Mouse (Mus musculus): Measurements from ENCODE around the gene Med28.
A peak's percentile ranks its signal among the peaks of the same experiment; 100 is the strongest.

Med28 gene

GRCm38 (mm10) chr5:45519960-45520808 lies at the start of gene Med28:
Med28 (plus strand) TSS chr5:45520229.
- peak; percentile 93 to 96 for DNase-seq (ENCODE audit: low spot score in 2 of 2)

GRCm38 (mm10) chr5:45472880-45473450 lies 47.1 kb upstream of the Med28 start:
- no peak for DNase-seq (ENCODE audit: low spot score in 2 of 2)

GRCm38 (mm10) chr5:45473521-45473920 lies 46.5 kb upstream of the Med28 start:
- DNase-seq (ENCODE audit: low spot score in 2 of 2): no peak

GRCm38 (mm10) chr5:45474215-45474614 lies 45.8 kb upstream of the Med28 start:
- no peak for DNase-seq (ENCODE audit: low spot score in 2 of 2)

GRCm38 (mm10) chr5:45474758-45475157 lies 45.3 kb upstream of the Med28 start:
- DNase-seq (ENCODE audit: low spot score in 2 of 2): no peak

- no peak for DNase-seq (ENCODE audit: low spot score in 2 of 2)
Measured at GRCm38 (mm10) chr5:45475771-45476170, 44.3 kb upstream of the Med28 start.

GRCm38 (mm10) chr5:45476288-45476687 lies 43.7 kb upstream of the Med28 start:
- no peak for DNase-seq (ENCODE audit: low spot score in 2 of 2)

- no peak for DNase-seq (ENCODE audit: low spot score in 2 of 2)
Measured at GRCm38 (mm10) chr5:45477601-45478000, 42.4 kb upstream of the Med28 start.

GRCm38 (mm10) chr5:45480066-45480465 lies 40.0 kb upstream of the Med28 start:
- DNase-seq (ENCODE audit: low spot score in 2 of 2): no peak

GRCm38 (mm10) chr5:45481125-45481524 lies 38.9 kb upstream of the Med28 start:
- no peak for DNase-seq (ENCODE audit: low spot score in 2 of 2)

GRCm38 (mm10) chr5:45482607-45483006 lies 37.4 kb upstream of the Med28 start:
- DNase-seq (ENCODE audit: low spot score in 2 of 2): no peak

GRCm38 (mm10) chr5:45483654-45484053 lies 36.4 kb upstream of the Med28 start:
- no peak for DNase-seq (ENCODE audit: low spot score in 2 of 2)

- no peak for DNase-seq (ENCODE audit: low spot score in 2 of 2)
Measured at GRCm38 (mm10) chr5:45491776-45492175, 28.3 kb upstream of the Med28 start.

- peak; percentile 97 to 98 for DNase-seq (ENCODE audit: low spot score in 2 of 2)
Measured at GRCm38 (mm10) chr5:45493191-45494092, 26.6 kb upstream of the Med28 start, which contains the start of gene Lap3. Lap3 (plus strand) TSS chr5:45493374.

GRCm38 (mm10) chr5:45494093-45494755 lies 25.8 kb upstream of the Med28 start:
- no peak for DNase-seq (ENCODE audit: low spot score in 2 of 2)

- DNase-seq (ENCODE audit: low spot score in 2 of 2): no peak
Measured at GRCm38 (mm10) chr5:45495429-45495975, 24.5 kb upstream of the Med28 start.

GRCm38 (mm10) chr5:45496042-45496441 lies 24.0 kb upstream of the Med28 start:
- no peak for DNase-seq (ENCODE audit: low spot score in 2 of 2)

- DNase-seq (ENCODE audit: low spot score in 2 of 2): no peak
Measured at GRCm38 (mm10) chr5:45496479-45496878, 23.6 kb upstream of the Med28 start.

- DNase-seq (ENCODE audit: low spot score in 2 of 2): no peak
Measured at GRCm38 (mm10) chr5:45496930-45497550, 23.0 kb upstream of the Med28 start.

- DNase-seq (ENCODE audit: low spot score in 2 of 2): no peak
Measured at GRCm38 (mm10) chr5:45497564-45497963, 22.5 kb upstream of the Med28 start.

GRCm38 (mm10) chr5:45510071-45510470 lies 10.0 kb upstream of the Med28 start:
- no peak for DNase-seq (ENCODE audit: low spot score in 2 of 2)
